Mouse (Mus musculus): Measurements from ENCODE around the gene Cldn20. TPM values are rescaled to one million over a fixed set of nuclear protein-coding genes. Genes with fewer than 3 reads are reported as not detected.

Cldn20 gene
- total and polyA plus RNA-seq, 2 experiments from 2014 or later, result not detected

GRCm38 (mm10) chr17:3529523-3529922, 2.8 kb upstream of the Cldn20 start:
- no peak for DNase-seq (ENCODE audit: low spot score)
- WGBS, result 40% methylated on average over 3 of the region's 3 CpGs
- Histone ChIP-seq H3K9me3 (replicated peaks; ENCODE audit: control insufficient read depth, low read length) (no peaks in the 10 kb centered on the region), H3K4me2 (ENCODE audit: low read depth, low read length) (no peak overlapping the region), H3K27ac (ENCODE audit: low read depth) (no peak overlapping the region), H3K4me1 (ENCODE audit: control insufficient read depth, insufficient read depth) (no peaks in the 10 kb centered on the region), H3K9ac (replicated peaks; ENCODE audit: low read depth, low read length) (no peak overlapping the region), H3K27me3 (ENCODE audit: control insufficient read depth, insufficient read depth, low read length) (no peaks in the 10 kb centered on the region), H3K4me3 (ENCODE audit: low read depth, low read length) (no peak overlapping the region), H3K36me3 (replicated peaks; ENCODE audit: control insufficient read depth, insufficient read depth, low read length) (0 out of 2 replicates have a peak, but pooled peaks cover 5% of the 10 kb centered on the region)
- TF ChIP-seq EP300 (IDR thresholded peaks at IDR 0.05; ENCODE audit: low read depth) (no peak), CTCF (IDR thresholded peaks at IDR 0.05; ENCODE audit: low read depth) (no peak)
- no peak for ATAC-seq (ENCODE audit: insufficient read depth, low read depth)

- H3K4me2 ChIP-seq (ENCODE audit: low read depth, low read length), result no peak overlapping the region
Measured at GRCm38 (mm10) chr17:3530549-3530948, 1.8 kb upstream of the Cldn20 start.

GRCm38 (mm10) chr17:3531641-3532040, 713 bp upstream of the Cldn20 start:
- no peaks in the 10 kb centered on the region for H3K4me1 ChIP-seq (ENCODE audit: control insufficient read depth, insufficient read depth)
- ATAC-seq (ENCODE audit: insufficient read depth, low read depth) (no peak), DNase-seq (ENCODE audit: low spot score) (no peak)
- no peak overlapping the region for H3K4me3 ChIP-seq (ENCODE audit: low read depth, low read length)
- H3K9ac ChIP-seq (replicated peaks; ENCODE audit: low read depth, low read length), result no peak overlapping the region
- 38% methylated on average over 1 of the region's 1 CpGs for WGBS
- TF ChIP-seq EP300 (IDR thresholded peaks at IDR 0.05; ENCODE audit: low read depth) (no peak), CTCF (IDR thresholded peaks at IDR 0.05; ENCODE audit: low read depth) (no peak)
- H3K36me3 ChIP-seq (replicated peaks; ENCODE audit: control insufficient read depth, insufficient read depth, low read length), result no peaks in the 10 kb centered on the region
- H3K27ac ChIP-seq (ENCODE audit: low read depth), result no peak overlapping the region
- no peak overlapping the region for H3K4me2 ChIP-seq (ENCODE audit: low read depth, low read length)
- H3K9me3 ChIP-seq (replicated peaks; ENCODE audit: control insufficient read depth, low read length), result no peaks in the 10 kb centered on the region
- no peaks in the 10 kb centered on the region for H3K27me3 ChIP-seq (ENCODE audit: control insufficient read depth, insufficient read depth, low read length)

More at GRCm38 (mm10) chr17:3530549-3530948, 1.8 kb upstream of the Cldn20 start:
- Histone ChIP-seq H3K36me3 (replicated peaks; ENCODE audit: control insufficient read depth, insufficient read depth, low read length) (no peaks in the 10 kb centered on the region), H3K9me3 (replicated peaks; ENCODE audit: control insufficient read depth, low read length) (no peaks in the 10 kb centered on the region), H3K27me3 (ENCODE audit: control insufficient read depth, insufficient read depth, low read length) (no peaks in the 10 kb centered on the region), H3K4me1 (ENCODE audit: control insufficient read depth, insufficient read depth) (no peaks in the 10 kb centered on the region), H3K4me3 (ENCODE audit: low read depth, low read length) (no peak overlapping the region), H3K9ac (replicated peaks; ENCODE audit: low read depth, low read length) (no peak overlapping the region), H3K27ac (ENCODE audit: low read depth) (no peak overlapping the region)
- ATAC-seq (ENCODE audit: insufficient read depth, low read depth) (no peak), DNase-seq (ENCODE audit: low spot score) (no peak)
- WGBS, result 72% methylated on average over 7 of the region's 7 CpGs
- TF ChIP-seq CTCF (IDR thresholded peaks at IDR 0.05; ENCODE audit: low read depth) (no peak), EP300 (IDR thresholded peaks at IDR 0.05; ENCODE audit: low read depth) (no peak)

GRCm38 (mm10) chr17:3533425-3533824, 1.1 kb downstream of the Cldn20 start:
- Histone ChIP-seq H3K9me3 (replicated peaks; ENCODE audit: control insufficient read depth, low read length) (no peaks in the 10 kb centered on the region), H3K9ac (replicated peaks; ENCODE audit: low read depth, low read length) (no peak overlapping the region), H3K36me3 (replicated peaks; ENCODE audit: control insufficient read depth, insufficient read depth, low read length) (0 out of 2 replicates have a peak, but pooled peaks cover 6% of the 10 kb centered on the region), H3K27ac (ENCODE audit: low read depth) (no peak overlapping the region), H3K4me2 (ENCODE audit: low read depth, low read length) (no peak overlapping the region), H3K4me3 (ENCODE audit: low read depth, low read length) (no peak overlapping the region), H3K4me1 (ENCODE audit: control insufficient read depth, insufficient read depth) (no peaks in the 10 kb centered on the region), H3K27me3 (ENCODE audit: control insufficient read depth, insufficient read depth, low read length) (no peaks in the 10 kb centered on the region)
- TF ChIP-seq CTCF (IDR thresholded peaks at IDR 0.05; ENCODE audit: low read depth) (peak; percentile 45), EP300 (IDR thresholded peaks at IDR 0.05; ENCODE audit: low read depth) (no peak)
- DNase-seq (ENCODE audit: low spot score), result no peak
- 20% methylated on average over 1 of the region's 1 CpGs for WGBS
- ATAC-seq (ENCODE audit: insufficient read depth, low read depth), result no peak

- H3K9ac ChIP-seq (replicated peaks; ENCODE audit: low read depth, low read length), result no peak overlapping the region
- H3K4me2 ChIP-seq (ENCODE audit: low read depth, low read length), result no peak overlapping the region
- ATAC-seq (ENCODE audit: insufficient read depth, low read depth), result no peak
- 75% methylated on average over 2 of the region's 2 CpGs for WGBS
- TF ChIP-seq CTCF (IDR thresholded peaks at IDR 0.05; ENCODE audit: low read depth), result no peak
- no peak for TF ChIP-seq EP300 (IDR thresholded peaks at IDR 0.05; ENCODE audit: low read depth)
- no peaks in the 10 kb centered on the region for H3K4me1 ChIP-seq (ENCODE audit: control insufficient read depth, insufficient read depth)
- no peak overlapping the region for H3K4me3 ChIP-seq (ENCODE audit: low read depth, low read length)
- H3K27me3 ChIP-seq (ENCODE audit: control insufficient read depth, insufficient read depth, low read length), result no peaks in the 10 kb centered on the region
- no peak for DNase-seq (ENCODE audit: low spot score)
- peaks cover 21% of the 10 kb centered on the region for H3K36me3 ChIP-seq (replicated peaks; ENCODE audit: control insufficient read depth, insufficient read depth, low read length)
- no peak overlapping the region for H3K27ac ChIP-seq (ENCODE audit: low read depth)
- no peaks in the 10 kb centered on the region for H3K9me3 ChIP-seq (replicated peaks; ENCODE audit: control insufficient read depth, low read length)
Measured at GRCm38 (mm10) chr17:3540304-3540703, 8.0 kb downstream of the Cldn20 start.

- H3K27me3 ChIP-seq (ENCODE audit: control insufficient read depth, insufficient read depth, low read length), result no peaks in the 10 kb centered on the region
- no peak overlapping the region for H3K9ac ChIP-seq (replicated peaks; ENCODE audit: low read depth, low read length)
- DNase-seq (ENCODE audit: low spot score), result no peak
- no peaks in the 10 kb centered on the region for H3K9me3 ChIP-seq (replicated peaks; ENCODE audit: control insufficient read depth, low read length)
- no peak overlapping the region for H3K27ac ChIP-seq (ENCODE audit: low read depth)
- no peak for ATAC-seq (ENCODE audit: insufficient read depth, low read depth)
- TF ChIP-seq EP300 (IDR thresholded peaks at IDR 0.05; ENCODE audit: low read depth), result no peak
- no peak for TF ChIP-seq CTCF (IDR thresholded peaks at IDR 0.05; ENCODE audit: low read depth)
- no peak overlapping the region for H3K4me2 ChIP-seq (ENCODE audit: low read depth, low read length)
- H3K4me1 ChIP-seq (ENCODE audit: control insufficient read depth, insufficient read depth), result no peaks in the 10 kb centered on the region
- 82% methylated on average over 5 of the region's 5 CpGs for WGBS
- no peak overlapping the region for H3K4me3 ChIP-seq (ENCODE audit: low read depth, low read length)
- H3K36me3 ChIP-seq (replicated peaks; ENCODE audit: control insufficient read depth, insufficient read depth, low read length), result peaks cover 24% of the 10 kb centered on the region
Measured at GRCm38 (mm10) chr17:3541033-3541432, 8.7 kb downstream of the Cldn20 start.
